Mouse (Mus musculus) lung, postnatal 25 days (tissue): ENCODE results near the gene Fmn2.
A peak's percentile ranks its signal among the peaks of the same experiment; 100 is the strongest.

Experiments
- DNase-seq: peaks from one replicate; pipeline ENCODE4 v3.0.0; 2022; ENCODE audit warnings: low spot score

Gene Fmn2

GRCm38 (mm10) chr1:174826562-174826961 is 324.9 kb downstream of the Fmn2 start:
- DNase-seq, result no peak

GRCm38 (mm10) chr1:174836861-174837260 is 335.2 kb downstream of the Fmn2 start:
- DNase-seq, result no peak

- DNase-seq, result no peak
Measured at GRCm38 (mm10) chr1:174844786-174845185, 343.2 kb downstream of the Fmn2 start.

- no peak for DNase-seq
Measured at GRCm38 (mm10) chr1:174856188-174856587, 354.6 kb downstream of the Fmn2 start.

- DNase-seq, result peak; percentile 8
Measured at GRCm38 (mm10) chr1:174860407-174861118, 358.9 kb downstream of the Fmn2 start.
